Mouse (Mus musculus) heart, postnatal 0 days (tissue): Measurements from ENCODE around the gene Olfml2b.

Source experiments
- CTCF ChIP-seq: IDR thresholded peaks from 2 replicates; pipeline ENCODE4 v1.5.1; 2016; ENCODE audit warnings: antibody characterized with exemption, control low read depth, low read depth
- EP300 ChIP-seq: IDR thresholded peaks from 2 replicates; pipeline ENCODE4 v1.6.1; 2016; ENCODE audit warnings: antibody characterized with exemption, low read depth

DNA sequence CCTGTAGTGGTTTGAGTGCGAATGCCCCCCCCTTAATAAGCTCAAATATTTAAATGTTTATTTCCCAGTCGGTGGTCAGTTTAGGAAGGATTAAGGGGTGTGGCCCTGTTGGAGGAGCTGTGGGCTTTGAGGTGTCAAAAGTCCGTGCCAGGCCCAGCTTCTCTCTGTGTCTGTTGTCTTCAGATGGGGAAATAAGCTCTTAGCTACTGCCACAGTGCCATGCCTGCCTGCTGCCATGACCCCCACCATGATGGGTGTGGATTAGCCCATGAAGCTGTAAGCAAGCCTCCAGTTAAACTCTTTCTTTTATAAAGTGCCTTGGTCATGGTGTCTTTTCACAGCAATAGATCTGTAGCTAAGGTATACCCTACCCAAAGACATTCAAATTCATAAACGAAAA lies 11.5 kb upstream of the Olfml2b start:
- no peak for TF ChIP-seq CTCF
- no peak for TF ChIP-seq EP300
